Mouse (Mus musculus): ENCODE measurements around the gene Ptbp1. TPM values are rescaled to one million over a fixed set of nuclear protein-coding genes. Genes with fewer than 3 reads are reported as not detected.

The Ptbp1 gene
- polyA plus RNA-seq, 1 experiment: 188 TPM

DNA sequence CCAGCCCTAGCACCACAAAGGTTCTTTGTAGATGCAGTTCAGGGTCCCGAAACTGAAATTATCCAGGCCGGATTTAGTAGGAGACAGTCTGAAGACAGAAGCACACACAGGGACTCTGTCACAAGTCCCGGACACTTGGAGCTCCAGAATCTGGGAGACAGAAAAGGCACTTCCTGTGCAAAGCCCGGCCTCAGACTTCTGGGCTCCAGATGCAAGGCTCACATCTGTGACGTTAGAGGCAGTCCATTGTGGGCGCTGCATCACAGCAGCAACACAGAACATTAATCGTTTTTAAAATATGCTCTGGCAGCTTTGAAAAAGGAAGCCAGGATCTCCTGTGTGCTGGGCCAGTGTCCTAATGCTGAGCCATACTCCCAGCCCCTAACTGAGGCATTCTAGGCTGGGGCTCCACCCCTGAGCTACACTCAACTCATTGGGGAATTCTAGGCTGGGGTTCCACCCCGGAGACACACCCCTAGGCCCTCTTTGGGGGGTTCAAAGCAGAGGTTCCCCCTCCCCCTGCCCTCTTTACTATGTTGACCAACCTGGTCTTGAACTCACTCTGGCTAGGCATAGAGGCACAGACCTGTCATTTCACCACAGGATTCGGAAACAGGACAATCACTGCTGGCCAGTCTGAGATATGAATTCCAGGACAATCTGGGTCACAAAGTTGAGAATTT is 2.0 kb upstream of the Ptbp1 start:
- Histone ChIP-seq H3K27ac (ENCODE audit: control insufficient read depth, insufficient read depth, low read depth, low read length, poor library complexity) (0 out of 2 replicates have a peak overlapping the region, but pooled peaks have one; percentile 86), H3K4me1 (ENCODE audit: control insufficient read depth, insufficient read depth, low read length) (peaks cover 14% of the 10 kb centered on the region), H3K4me3 (replicated peaks; ENCODE audit: control insufficient read depth, low read depth, low read length) (no peak overlapping the region)
- TF ChIP-seq CTCF (IDR thresholded peaks at IDR 0.05; ENCODE audit: control insufficient read depth, insufficient read depth, low read length) (no peak), POLR2A (IDR thresholded peaks at IDR 0.05; ENCODE audit: borderline replicate concordance, control insufficient read depth, low read depth, low read length) (no peak)
- 38% methylated on average over 9 of the region's 9 CpGs for WGBS

DNA sequence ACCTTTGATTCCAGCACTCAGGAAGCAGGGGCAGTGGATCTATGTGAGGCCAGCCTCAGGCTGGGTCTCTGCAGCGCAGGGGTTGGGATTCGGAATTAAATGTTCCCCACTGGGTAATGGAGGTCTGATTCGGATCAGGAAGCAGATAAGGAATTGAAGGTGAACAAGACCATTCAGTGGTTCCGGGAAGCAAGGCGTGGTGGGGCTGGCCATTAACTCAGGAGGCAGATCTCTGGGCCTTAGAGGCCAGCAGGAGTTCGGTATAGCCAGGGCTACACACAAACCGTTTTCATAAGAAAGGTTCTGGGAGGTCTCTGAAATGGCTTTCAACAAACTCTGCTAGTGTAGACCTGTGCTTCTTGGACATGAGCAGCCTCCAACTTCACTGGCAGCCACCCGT is 1.4 kb upstream of the Ptbp1 start:
- Histone ChIP-seq H3K4me1 (ENCODE audit: control insufficient read depth, insufficient read depth, low read length) (peaks cover 16% of the 10 kb centered on the region), H3K27ac (ENCODE audit: control insufficient read depth, insufficient read depth, low read depth, low read length, poor library complexity) (peak overlapping the region; percentile 86), H3K4me3 (replicated peaks; ENCODE audit: control insufficient read depth, low read depth, low read length) (no peak overlapping the region)
- 39% methylated on average over 8 of the region's 8 CpGs for WGBS
- no peak for TF ChIP-seq CTCF (IDR thresholded peaks at IDR 0.05; ENCODE audit: control insufficient read depth, insufficient read depth, low read length)
- TF ChIP-seq POLR2A (IDR thresholded peaks at IDR 0.05; ENCODE audit: borderline replicate concordance, control insufficient read depth, low read depth, low read length): no peak

DNA sequence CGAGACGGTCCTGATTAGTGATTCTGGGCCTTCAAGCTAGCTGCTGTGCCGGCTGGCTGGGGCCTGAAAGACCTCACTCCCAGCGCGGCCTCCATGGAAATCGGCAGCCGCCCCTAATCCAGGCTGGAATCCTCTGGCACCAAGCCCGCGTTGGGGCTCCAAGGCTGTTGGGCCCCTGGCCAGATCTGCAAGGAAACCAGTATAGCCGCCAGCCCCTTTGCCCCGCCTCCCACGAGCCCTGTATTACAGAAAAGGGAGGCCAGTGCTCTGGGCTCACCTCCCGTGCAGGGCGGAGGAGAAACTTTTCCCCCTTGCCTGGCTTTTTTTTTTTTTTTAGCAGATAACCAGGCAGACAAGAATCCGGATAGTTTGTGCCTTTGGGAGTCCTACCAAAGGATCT is 835 bp upstream of the Ptbp1 start:
- H3K4me1 ChIP-seq (ENCODE audit: control insufficient read depth, insufficient read depth, low read length): peaks cover 17% of the 10 kb centered on the region
- peak overlapping the region; percentile 75 for H3K4me3 ChIP-seq (replicated peaks; ENCODE audit: control insufficient read depth, low read depth, low read length)
- peak overlapping the region; percentile 86 for H3K27ac ChIP-seq (ENCODE audit: control insufficient read depth, insufficient read depth, low read depth, low read length, poor library complexity)
- TF ChIP-seq POLR2A (IDR thresholded peaks at IDR 0.05; ENCODE audit: borderline replicate concordance, control insufficient read depth, low read depth, low read length) (no peak), CTCF (IDR thresholded peaks at IDR 0.05; ENCODE audit: control insufficient read depth, insufficient read depth, low read length) (no peak)
- 1% methylated on average over 15 of the region's 15 CpGs for WGBS

DNA sequence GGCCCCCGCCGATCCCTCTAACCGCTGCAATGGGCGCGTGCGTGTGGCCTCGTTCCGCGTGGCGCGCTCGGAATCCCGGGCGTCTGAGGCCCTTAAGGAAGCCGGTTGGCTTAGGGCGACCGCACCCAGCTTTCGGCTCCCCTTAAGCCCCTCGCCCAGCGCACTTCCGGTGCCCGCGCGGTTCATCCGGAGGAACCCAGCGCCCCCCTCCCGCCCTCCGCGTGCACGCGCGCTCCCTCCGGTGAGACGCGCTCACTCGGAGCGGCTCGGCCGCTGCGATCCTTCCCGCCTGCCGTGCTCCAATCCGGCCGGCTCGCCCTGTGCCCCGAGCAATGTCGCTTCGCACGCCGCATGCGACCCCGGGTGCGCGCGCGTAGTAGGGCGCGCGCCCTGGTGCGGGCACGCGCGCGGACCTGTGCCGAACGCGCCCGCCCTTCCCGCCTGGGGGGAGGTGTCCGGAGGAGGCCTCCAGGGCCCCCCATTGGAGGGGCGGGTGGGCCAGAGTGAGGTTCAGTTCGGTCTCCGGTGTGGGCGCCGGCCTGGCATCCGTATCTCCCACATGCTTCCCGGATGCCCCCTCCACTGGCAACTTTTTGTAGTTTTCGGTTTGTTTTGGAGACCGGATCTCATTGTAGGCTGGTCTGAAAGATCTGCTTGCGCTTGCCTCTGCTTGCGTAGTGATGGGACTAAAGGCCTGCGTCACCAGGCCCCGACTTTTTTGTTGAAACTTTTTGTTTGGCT is 744 bp downstream of the Ptbp1 start:
- H3K4me1 ChIP-seq (ENCODE audit: control insufficient read depth, insufficient read depth, low read length): peaks cover 15% of the 10 kb centered on the region
- TF ChIP-seq CTCF (IDR thresholded peaks at IDR 0.05; ENCODE audit: control insufficient read depth, insufficient read depth, low read length) (no peak), POLR2A (IDR thresholded peaks at IDR 0.05; ENCODE audit: borderline replicate concordance, control insufficient read depth, low read depth, low read length) (no peak)

DNA sequence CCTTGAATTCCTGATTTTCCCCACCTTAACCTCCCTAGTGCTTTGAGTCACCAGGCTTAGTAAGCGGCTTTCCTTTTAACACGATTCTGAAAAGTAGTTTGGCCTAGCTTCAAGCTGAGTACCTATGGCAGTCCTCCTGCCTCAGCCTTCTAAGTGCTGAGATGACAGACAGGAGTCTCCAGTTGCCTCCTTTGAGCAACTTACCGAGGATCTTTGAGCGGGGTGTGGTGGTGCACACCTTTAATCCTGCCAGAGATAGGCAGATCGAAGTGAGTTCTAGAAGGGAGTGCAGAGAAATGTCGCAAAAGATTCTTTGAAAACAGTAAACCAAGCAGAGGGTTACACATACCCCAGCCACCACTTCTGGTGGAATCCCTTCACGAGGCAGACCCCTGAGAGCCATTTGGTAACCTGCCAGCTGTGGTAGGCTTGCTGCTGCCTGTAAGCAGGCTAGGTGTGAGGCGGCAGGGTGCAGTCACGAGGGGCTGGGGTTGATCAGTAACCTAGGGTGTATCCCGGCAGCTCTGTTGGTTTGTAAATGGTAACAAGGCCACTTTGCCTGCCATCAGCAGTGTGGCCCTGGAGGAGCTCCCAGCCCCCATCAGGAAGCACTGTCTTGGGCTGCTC is 1.4 kb downstream of the Ptbp1 start:
- TF ChIP-seq CTCF (IDR thresholded peaks at IDR 0.05; ENCODE audit: control insufficient read depth, insufficient read depth, low read length) (no peak), POLR2A (IDR thresholded peaks at IDR 0.05; ENCODE audit: borderline replicate concordance, control insufficient read depth, low read depth, low read length) (no peak)
- WGBS: under 1% methylated on average over 10 of the region's 10 CpGs
- Histone ChIP-seq H3K4me1 (ENCODE audit: control insufficient read depth, insufficient read depth, low read length) (peaks cover 12% of the 10 kb centered on the region), H3K4me3 (replicated peaks; ENCODE audit: control insufficient read depth, low read depth, low read length) (peak overlapping the region; percentile 95), H3K27ac (ENCODE audit: control insufficient read depth, insufficient read depth, low read depth, low read length, poor library complexity) (peak overlapping the region; percentile 98)

More for the DNA sequence above, 744 bp downstream of the Ptbp1 start:
- Histone ChIP-seq H3K27ac (ENCODE audit: control insufficient read depth, insufficient read depth, low read depth, low read length, poor library complexity) (peak overlapping the region; percentile 98), H3K4me3 (replicated peaks; ENCODE audit: control insufficient read depth, low read depth, low read length) (peak overlapping the region; percentile 95)
- WGBS: under 1% methylated on average over 83 of the region's 83 CpGs

DNA sequence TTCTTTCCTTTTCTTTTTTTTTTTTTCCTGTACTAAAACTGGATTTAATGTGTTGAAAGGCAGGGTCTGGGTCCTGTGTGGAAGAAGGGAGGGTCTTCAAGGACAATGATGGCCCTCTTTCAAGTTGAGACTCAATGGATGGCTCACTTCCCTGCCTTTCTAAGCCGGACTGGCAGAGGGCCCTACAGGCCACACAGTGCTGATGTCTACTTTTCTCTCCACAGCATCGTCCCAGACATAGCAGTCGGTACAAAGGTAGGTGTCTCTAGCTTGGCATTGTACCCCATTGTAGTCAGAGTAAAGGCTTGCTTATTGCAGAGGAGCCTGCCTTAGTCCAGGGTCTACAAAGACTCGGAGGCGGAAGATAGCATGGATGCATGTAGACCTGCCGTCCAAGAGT is 2.1 kb downstream of the Ptbp1 start:
- Histone ChIP-seq H3K4me1 (ENCODE audit: control insufficient read depth, insufficient read depth, low read length) (peaks cover 12% of the 10 kb centered on the region), H3K27ac (ENCODE audit: control insufficient read depth, insufficient read depth, low read depth, low read length, poor library complexity) (peak overlapping the region; percentile 20; the same call in 1 of the 2 replicates), H3K4me3 (replicated peaks; ENCODE audit: control insufficient read depth, low read depth, low read length) (peak overlapping the region; percentile 56)
- no peak for TF ChIP-seq CTCF (IDR thresholded peaks at IDR 0.05; ENCODE audit: control insufficient read depth, insufficient read depth, low read length)
- TF ChIP-seq POLR2A (IDR thresholded peaks at IDR 0.05; ENCODE audit: borderline replicate concordance, control insufficient read depth, low read depth, low read length): no peak
- 7% methylated on average over 6 of the region's 6 CpGs for WGBS

DNA sequence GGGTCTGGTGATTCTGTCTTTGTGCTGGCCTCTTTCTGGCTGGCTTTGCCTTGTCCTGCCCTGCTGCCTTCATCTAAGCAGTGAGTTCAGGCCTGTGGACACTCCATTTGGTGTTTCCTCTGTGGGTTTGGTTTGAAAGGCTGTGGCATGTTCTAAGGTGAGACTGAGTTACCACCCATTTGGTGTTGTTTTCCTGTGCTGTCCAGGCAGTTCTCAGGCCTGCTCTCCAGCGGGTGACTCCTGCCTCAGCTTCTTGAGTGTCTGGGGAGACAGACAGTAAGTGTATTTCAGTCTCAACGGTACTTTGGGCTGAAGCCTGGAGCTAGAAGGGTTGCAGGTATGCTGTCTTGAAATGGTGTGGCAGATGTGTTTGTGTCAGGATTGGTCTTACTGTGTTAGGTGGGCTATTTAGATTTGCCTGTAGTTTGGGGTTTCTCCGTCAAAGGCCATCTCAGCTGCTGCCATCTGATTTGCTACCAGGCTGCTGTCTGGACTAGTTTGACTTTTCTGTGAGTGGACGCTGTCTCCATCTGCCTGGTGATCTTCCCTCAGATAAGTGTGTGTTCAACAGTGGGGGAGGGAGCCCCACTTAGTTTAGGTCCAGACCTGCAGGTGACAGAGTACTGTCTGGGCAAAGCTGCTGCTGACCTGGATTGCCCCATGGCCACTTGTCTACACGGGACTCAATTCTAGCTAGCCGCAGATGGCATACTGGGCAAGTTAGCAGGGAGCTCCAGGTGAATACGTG is 2.7 kb downstream of the Ptbp1 start:
- 5% methylated on average over 7 of the region's 7 CpGs for WGBS
- H3K4me3 ChIP-seq (replicated peaks; ENCODE audit: control insufficient read depth, low read depth, low read length): peak overlapping the region; percentile 56
- TF ChIP-seq POLR2A (IDR thresholded peaks at IDR 0.05; ENCODE audit: borderline replicate concordance, control insufficient read depth, low read depth, low read length) (no peak), CTCF (IDR thresholded peaks at IDR 0.05; ENCODE audit: control insufficient read depth, insufficient read depth, low read length) (no peak)
- peak overlapping the region; percentile 31 for H3K27ac ChIP-seq (ENCODE audit: control insufficient read depth, insufficient read depth, low read depth, low read length, poor library complexity)
- H3K4me1 ChIP-seq (ENCODE audit: control insufficient read depth, insufficient read depth, low read length): peaks cover 8% of the 10 kb centered on the region
